Comparison of ENCODE assay signal across 14 mouse cellular contexts in the genomic region with DNA sequence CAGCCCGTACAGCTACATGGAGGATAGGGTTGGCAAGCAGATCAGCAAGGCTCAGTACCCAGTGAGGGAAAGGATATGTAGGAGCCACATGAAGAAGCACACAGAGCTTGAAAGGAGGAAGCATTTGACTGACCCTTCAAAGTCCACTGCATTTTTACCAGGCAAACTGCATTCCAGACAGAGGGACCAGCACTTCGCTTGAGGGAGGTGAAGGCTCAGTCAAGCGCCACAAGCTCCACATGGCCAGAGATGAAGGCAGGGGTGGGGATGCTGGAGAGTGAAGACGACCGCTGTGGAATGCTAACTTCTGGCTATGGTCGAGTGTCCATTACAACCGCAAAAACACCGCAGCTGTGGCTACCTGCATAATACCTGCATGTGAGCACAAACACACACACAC.
"Had no signal": no experiment of that assay in that cellular context is flagged by ENCODE, and none has a peak within 500 bp of the region (broad histone marks: within the 10 kb centered on the region; RNA-seq: fewer than 3 reads in every experiment).

No protein-coding gene starts in this region.

- ATAC-seq: hindbrain, embryonic 16.5 days; inflammation-experienced regulatory T-cells, adult 6 months; intestine, postnatal 0 days; liver, embryonic 12.5 days had no signal

- DNase-seq: lung, embryonic 14.5 days; lung, postnatal 10 days; lung, postnatal 4 days; midbrain, embryonic 14.5 days; right cerebral cortex, postnatal 14 days; thymus, adult 2 months; thymus, postnatal 25 days had no signal

- H3K27me3 ChIP-seq: limb, embryonic 15.5 days; liver, embryonic 12.5 days; neural tube, embryonic 13.5 days; stomach, embryonic 15.5 days had no signal
